Mouse (Mus musculus) ES-Bruce4 (cell line): ENCODE measurements at regions not wholly inside any gene's neighbourhood (a gene's known extent, or its start where the extent isn't known, plus 50 kb on each side); places are given as distances from the start of the nearest gene placed in this dataset.

Experiments used
- H3K27ac ChIP-seq: 2 replicates; pipeline ENCODE4 v1.5.1; 2012; ENCODE audit warnings: low read length, inconsistent platforms; ENCODE audit not compliant: insufficient read depth
- H3K27me3 ChIP-seq: 2 replicates; pipeline ENCODE4 v1.6.1; 2012; ENCODE audit warnings: mild to moderate bottlenecking, low read length, inconsistent platforms; ENCODE audit not compliant: control insufficient read depth, poor library complexity, insufficient read depth, severe bottlenecking
- H3K36me3 ChIP-seq: 2 replicates; pipeline ENCODE4 v1.6.1; 2012; ENCODE audit warnings: inconsistent platforms, mild to moderate bottlenecking, low read length, moderate library complexity; ENCODE audit not compliant: control insufficient read depth, poor library complexity, insufficient read depth, severe bottlenecking
- H3K4me1 ChIP-seq: one replicate; pipeline ENCODE4 v1.8.1; 2011; ENCODE audit warnings: low read length; ENCODE audit not compliant: control insufficient read depth, insufficient read depth
- H3K4me3 ChIP-seq: 2 replicates; pipeline ENCODE4 v1.5.1; 2011; ENCODE audit warnings: low read depth, mild to moderate bottlenecking, low read length
- H3K9ac ChIP-seq: 2 replicates; pipeline ENCODE4 v1.6.1; 2012; ENCODE audit warnings: low read depth, mild to moderate bottlenecking, inconsistent platforms; ENCODE audit not compliant: poor library complexity, severe bottlenecking
- H3K9me3 ChIP-seq: replicated peaks from 2 replicates; pipeline ENCODE4 v1.6.1; 2012; ENCODE audit warnings: mild to moderate bottlenecking, low read length, inconsistent platforms; ENCODE audit not compliant: control insufficient read depth, poor library complexity, insufficient read depth, severe bottlenecking
- CTCF ChIP-seq: IDR thresholded peaks from one replicate; pipeline ENCODE4 v1.8.1; 2011; ENCODE audit warnings: low read depth, low read length
- EP300 ChIP-seq: IDR thresholded peaks from 2 replicates; pipeline ENCODE4 v1.6.1; 2011; ENCODE audit warnings: low read depth, low read length; ENCODE audit not compliant: insufficient read depth
- POLR2A ChIP-seq: IDR thresholded peaks from one replicate; pipeline ENCODE4 v1.8.1; 2011; ENCODE audit warnings: low read length; ENCODE audit not compliant: insufficient read depth

DNA sequence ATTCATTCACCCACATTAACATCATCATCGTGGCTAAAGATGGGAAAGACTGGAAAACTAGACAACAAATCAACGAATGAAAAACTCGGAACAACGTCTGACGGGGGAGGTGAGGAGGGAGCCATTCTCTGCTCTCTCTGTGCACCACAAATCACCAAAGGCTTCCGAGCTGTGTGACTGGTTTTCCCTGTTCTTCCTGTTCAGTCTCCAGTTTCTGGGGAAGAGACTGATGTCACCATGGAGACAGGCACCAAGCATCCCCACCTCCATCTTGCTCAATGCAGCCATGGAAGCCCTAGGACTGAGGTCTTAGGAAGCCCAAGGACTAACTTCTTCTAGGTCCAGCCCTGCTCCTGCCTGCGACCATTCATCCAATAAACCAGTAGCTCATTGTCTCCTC is 130.1 kb downstream of the Zfp706 start:
- Histone ChIP-seq H3K9me3 (no peaks in the 10 kb centered on the region), H3K27ac (no peak overlapping the region), H3K27me3 (no peaks in the 10 kb centered on the region), H3K4me3 (no peak overlapping the region), H3K4me1 (peaks cover 3% of the 10 kb centered on the region), H3K36me3 (no peaks in the 10 kb centered on the region), H3K9ac (no peak overlapping the region)
- TF ChIP-seq POLR2A (no peak), EP300 (no peak; the same call in 1 of the 2 replicates), CTCF (no peak)

DNA sequence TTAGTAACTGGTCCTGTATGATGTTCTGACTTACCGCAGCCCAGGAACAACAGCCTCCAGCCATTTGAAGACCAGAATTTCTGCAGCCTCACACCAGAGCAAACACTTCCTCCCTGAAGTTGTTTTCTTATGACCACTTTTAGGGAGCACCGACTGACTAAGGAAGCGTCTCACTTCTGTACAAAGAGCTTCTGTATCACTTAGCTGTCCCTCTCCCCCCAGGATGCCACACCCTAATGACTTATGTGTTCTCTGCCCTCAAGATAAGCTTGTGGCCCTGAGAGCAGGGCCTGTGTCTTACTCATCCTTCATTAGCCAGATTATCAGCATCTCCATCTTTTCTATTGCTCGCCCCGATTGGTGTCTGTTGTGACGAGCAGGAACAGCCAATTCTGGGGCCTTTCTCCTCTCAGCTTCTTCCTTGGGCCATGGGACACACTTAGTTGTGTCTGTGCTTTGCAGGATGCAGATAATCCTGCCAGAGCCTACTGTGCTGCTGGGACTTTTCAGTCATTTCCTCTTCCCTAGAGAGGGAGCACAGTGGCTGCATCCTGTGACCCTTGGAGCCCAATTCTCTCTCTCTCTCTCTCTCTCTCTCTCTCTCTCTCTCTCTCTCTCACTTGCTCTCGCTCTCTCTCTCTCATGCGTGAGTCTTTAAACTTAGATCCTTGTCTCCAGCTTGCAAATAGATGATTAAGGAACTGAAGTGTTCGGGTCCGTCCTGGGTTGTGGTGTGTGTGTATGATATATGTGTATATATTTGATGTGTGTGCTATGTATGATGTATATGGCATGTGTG is 131.4 kb downstream of the Zfp706 start:
- no peaks in the 10 kb centered on the region for H3K9me3 ChIP-seq
- no peak overlapping the region for H3K4me3 ChIP-seq
- H3K27ac ChIP-seq, result no peak overlapping the region
- TF ChIP-seq CTCF (no peak), EP300 (no peak), POLR2A (no peak)
- H3K9ac ChIP-seq, result no peak overlapping the region
- H3K36me3 ChIP-seq, result no peaks in the 10 kb centered on the region
- peaks cover 3% of the 10 kb centered on the region for H3K4me1 ChIP-seq
- H3K27me3 ChIP-seq, result no peaks in the 10 kb centered on the region

DNA sequence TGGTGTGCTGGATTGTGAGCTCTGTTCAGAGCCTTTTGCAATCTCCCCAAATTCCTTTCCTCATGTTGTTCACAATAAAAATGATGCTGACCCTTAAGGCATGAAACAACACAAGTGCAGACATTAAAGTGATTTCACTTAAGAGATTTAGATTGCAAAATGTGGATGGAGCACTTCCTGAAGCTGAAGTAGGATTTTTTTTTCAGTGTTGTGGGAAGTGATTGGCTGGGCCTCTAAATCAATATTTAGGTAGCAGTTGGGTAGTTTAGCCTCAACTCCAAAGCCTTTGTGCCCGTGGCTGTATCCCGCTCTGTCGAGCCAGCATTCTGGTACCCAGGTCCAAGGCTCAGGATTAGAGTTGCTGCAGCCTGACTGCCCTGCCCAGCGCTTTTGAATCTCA is 133.0 kb downstream of the Zfp706 start:
- TF ChIP-seq CTCF, result no peak
- no peak for TF ChIP-seq EP300
- no peak for TF ChIP-seq POLR2A
- Histone ChIP-seq H3K27me3 (no peaks in the 10 kb centered on the region), H3K4me3 (no peak overlapping the region), H3K9me3 (no peaks in the 10 kb centered on the region), H3K9ac (no peak overlapping the region), H3K27ac (no peak overlapping the region), H3K4me1 (peaks cover 3% of the 10 kb centered on the region), H3K36me3 (no peaks in the 10 kb centered on the region)

DNA sequence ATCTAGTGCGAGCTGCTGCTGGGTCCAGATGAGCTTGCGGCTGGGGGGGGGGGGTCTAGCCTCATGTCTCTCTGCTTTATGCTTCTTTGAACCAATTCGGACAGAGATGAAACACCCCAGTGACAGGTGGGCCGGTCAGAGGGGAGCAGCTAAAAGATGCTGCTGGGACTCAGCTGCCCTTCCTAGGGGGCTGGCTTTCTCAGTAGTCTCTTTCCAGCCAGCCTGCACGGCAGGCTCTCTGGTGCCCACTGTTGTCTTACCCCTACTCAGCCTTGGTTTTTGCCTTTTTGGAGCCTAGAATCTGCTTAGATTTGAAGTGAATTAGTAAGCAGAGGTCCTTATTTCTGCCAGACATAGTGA is 133.7 kb downstream of the Zfp706 start:
- no peak for TF ChIP-seq EP300
- Histone ChIP-seq H3K9ac (no peak overlapping the region), H3K4me3 (no peak overlapping the region), H3K27ac (no peak overlapping the region), H3K36me3 (no peaks in the 10 kb centered on the region), H3K27me3 (no peaks in the 10 kb centered on the region), H3K4me1 (peaks cover 3% of the 10 kb centered on the region), H3K9me3 (no peaks in the 10 kb centered on the region)

DNA sequence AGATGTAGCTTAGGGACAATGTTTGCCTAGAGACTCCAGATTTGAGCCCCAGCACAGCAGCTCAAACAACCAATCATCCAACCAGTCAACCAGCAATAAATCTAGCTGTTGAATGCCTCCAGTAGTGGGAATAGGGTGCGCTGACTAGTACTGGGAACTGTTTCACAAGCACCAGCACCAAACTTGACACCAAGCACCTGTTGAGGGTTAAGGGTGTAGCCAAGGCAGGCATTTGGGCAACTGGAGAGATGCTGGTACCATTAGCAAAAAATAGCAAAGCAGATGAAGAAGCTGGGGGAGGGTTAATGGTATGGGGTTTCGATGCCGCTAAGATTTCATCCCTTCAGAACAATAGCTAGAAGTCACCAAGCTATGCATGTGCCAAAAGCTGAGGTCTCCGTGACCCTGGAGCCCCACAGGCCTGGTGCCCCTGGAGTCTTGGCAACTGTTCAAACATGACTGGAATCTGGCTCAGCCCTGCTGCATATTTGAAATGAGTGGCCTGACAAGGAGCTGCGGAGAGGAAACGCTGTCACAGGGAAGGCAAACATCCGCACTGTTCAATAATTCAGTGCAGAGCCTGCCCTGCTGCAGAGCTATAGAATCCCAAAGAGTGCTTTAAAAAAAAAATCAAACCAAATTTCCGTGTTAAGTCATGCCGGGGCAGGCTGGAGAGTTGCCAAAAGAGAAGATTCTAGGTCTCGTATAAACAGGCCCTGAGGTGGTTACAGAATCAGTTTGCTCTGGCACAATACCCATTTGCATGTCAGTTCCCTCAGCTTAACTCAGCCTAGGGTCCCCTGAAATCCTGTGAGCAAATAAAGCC is 134.3 kb downstream of the Zfp706 start:
- H3K9ac ChIP-seq, result no peak overlapping the region
- TF ChIP-seq POLR2A (no peak), EP300 (no peak), CTCF (no peak)
- H3K4me1 ChIP-seq, result peaks cover 3% of the 10 kb centered on the region
- H3K36me3 ChIP-seq, result no peaks in the 10 kb centered on the region
- H3K4me3 ChIP-seq, result no peak overlapping the region
- H3K27ac ChIP-seq, result no peak overlapping the region
- no peaks in the 10 kb centered on the region for H3K9me3 ChIP-seq
- H3K27me3 ChIP-seq, result no peaks in the 10 kb centered on the region

DNA sequence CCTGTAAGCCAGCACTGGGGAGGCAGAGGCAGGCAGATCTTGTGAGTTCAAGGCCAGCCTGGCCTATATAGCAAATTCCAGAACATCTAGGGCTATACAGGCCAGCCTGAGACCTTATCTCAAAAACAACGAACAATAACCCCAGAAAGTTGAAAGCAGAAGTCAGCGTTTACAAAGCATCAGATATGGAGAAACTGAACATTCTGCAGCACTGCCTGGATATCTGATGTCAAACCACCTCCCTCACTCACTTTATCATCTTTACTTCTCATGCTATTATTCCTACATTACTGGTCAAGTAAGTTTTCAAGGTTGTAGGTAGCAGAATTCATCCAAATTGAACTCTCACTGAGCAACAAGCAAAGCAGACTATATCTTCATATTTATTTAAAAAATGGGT is 135.0 kb downstream of the Zfp706 start:
- H3K36me3 ChIP-seq, result no peaks in the 10 kb centered on the region
- H3K4me3 ChIP-seq, result no peak overlapping the region
- no peak overlapping the region for H3K9ac ChIP-seq
- no peak for TF ChIP-seq POLR2A
- TF ChIP-seq EP300, result no peak
- no peak for TF ChIP-seq CTCF
- no peaks in the 10 kb centered on the region for H3K4me1 ChIP-seq
- H3K9me3 ChIP-seq, result no peaks in the 10 kb centered on the region
- H3K27ac ChIP-seq, result no peak overlapping the region
- no peaks in the 10 kb centered on the region for H3K27me3 ChIP-seq
